Mouse (Mus musculus) layer of hippocampus, postnatal 14 days (tissue): ENCODE measurements around the gene Slc4a5. TPM values are rescaled to one million over a fixed set of nuclear protein-coding genes. Genes with fewer than 3 reads are reported as not detected.

ENCODE experiments used
- DNase-seq, 2 experiments: peaks; one replicate each; pipeline ENCODE4 v3.0.0; 2021 to 2022; ENCODE audit warnings: low spot score in 2 of 2, mixed read lengths in 1 of 2
- total RNA-seq, 2 experiments: library from RNA; stranded (reverse); gene quantifications; 2 replicates each; pipeline ENCODE4 v1.2.3; 2021

Gene Slc4a5
- total RNA-seq, 2 experiments from 2014 or later, result 0.41 to 11.9 TPM

DNA sequence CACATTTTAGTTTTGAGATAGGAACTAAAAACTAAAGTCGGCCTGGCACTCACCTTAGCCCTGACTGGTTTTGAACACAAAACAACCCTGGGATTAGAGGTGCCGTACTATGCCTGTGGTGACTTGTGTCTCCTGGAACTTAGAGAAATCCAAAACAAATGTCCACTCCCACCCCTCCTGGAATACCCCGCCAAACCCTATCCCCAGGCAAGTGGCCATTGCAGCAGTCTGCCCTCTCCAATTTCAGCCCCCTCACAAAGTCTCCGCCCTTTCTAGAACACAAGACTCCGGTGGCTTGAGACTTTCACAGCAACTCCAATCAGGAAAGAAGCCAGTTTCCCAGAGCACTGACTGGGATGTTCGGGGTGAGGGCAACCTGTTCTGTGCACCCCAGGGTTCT lies 129.2 kb downstream of the Slc4a5 start, which contains the start of gene Bola3:
TSS of gene Bola3 (plus strand) at position 275 of the 400 bp plus-strand sequence.
- DNase-seq, result no peak

DNA sequence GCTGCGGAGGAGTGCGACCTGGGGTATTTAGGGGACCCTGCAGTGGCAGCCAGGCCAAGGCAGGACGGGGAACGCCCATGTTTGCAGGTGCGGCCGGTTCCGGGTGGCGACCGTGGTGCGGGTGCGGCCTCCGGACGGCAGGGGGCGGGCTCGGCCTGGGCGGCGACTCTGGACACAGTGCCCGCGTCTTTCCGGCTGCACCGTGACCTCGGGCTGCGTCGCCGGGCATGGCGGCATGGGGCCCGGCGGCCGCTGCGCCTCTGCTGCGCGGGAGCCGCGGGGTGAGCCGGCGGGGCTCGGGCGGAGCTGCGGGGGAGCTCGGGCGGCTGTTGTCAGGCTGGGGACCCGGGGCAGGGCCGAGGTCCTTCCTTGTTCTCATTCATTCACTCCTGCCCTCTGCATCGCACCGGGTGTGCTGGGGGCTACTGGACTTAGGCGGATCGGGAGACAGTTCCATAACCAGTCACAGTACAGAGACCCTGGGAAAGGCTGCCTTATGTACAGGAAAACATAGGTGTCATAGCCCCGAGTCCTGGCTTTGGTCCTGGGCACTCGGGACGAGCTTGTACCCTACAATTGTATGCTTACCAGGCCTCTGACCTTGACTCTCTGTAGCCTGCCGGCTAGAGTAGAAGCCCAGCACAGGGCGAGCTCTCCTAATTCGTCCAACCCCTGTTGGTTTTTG lies 129.8 kb downstream of the Slc4a5 start:
- peak; percentile 79 to 83 for DNase-seq

DNA sequence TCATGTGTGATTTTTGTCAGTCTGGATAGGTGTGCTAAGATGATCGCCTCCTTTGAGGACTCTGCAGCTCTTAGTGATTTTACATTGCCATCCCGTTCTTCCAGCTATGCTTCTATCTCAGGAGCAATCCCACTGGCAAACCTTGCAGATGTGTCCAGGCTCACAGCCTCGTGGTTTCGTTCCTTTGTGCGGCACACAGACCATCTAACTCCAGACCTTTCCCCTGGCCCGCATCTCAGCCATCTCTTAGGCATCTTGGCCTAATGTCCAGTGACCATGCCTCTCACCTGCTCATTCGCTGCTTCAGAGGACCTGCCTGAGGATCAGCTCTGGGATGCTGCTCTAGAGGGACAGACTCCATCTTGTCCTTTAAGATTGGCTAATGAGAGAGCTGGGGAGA lies 130.5 kb downstream of the Slc4a5 start:
- DNase-seq, result no peak

DNA sequence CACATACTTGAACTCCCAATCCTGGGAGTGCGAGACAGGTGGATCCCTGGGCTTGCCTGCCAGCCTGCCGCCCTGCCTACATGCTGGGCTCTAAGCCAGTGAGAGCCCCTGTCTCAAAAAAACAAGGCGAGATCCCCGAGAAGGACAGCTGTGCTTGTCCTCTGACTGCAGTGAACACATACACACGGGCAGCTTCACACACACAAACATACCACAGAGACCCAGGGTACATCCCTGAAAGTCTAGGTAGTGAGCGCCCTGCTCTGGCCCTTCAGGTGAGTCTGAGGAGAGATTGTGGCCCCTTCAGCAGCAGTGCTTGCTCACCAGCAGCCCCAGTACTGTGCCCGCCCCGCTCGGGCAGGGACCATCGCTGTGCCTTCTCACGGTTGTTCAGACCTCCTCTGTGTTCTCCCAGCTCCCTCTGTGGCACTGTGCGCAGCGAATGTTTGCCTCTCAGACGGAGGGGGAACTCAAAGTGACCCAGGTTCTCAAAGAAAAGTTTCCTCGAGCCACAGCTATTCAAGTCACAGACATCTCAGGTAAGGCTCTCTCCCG lies 131.3 kb downstream of the Slc4a5 start:
- no peak for DNase-seq

DNA sequence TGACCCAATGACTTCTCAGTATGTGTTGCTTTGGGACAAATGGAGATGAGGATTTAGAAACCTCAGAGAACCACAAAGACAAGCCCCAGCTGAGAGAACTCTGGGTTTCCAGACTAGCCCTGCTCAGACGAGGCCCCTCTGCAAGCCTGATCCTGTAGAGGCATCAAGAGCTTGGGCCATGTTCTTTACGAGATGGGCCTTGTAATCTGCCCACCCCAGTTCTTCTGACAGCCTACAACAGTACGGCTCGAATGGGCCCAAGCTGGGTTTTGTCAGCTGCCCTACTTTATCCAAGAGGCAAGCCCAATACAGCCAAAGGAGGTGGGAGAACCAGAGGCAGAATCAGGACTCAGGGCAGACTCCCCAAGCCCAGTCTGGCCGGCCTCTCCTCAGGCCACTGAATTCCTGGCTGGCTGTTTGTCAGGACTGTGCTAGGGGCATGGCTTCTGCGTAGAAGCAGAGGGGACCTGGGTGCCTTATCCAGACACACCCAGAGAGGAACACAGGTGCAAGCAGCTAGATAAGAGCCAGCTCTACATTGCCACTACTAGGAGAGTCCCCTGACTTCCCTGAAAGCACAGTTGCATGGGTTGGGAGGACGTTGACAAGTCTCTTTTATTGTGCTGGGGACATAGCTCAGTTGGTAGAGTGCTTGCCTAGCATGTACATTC lies 132.0 kb downstream of the Slc4a5 start:
- DNase-seq, result no peak

DNA sequence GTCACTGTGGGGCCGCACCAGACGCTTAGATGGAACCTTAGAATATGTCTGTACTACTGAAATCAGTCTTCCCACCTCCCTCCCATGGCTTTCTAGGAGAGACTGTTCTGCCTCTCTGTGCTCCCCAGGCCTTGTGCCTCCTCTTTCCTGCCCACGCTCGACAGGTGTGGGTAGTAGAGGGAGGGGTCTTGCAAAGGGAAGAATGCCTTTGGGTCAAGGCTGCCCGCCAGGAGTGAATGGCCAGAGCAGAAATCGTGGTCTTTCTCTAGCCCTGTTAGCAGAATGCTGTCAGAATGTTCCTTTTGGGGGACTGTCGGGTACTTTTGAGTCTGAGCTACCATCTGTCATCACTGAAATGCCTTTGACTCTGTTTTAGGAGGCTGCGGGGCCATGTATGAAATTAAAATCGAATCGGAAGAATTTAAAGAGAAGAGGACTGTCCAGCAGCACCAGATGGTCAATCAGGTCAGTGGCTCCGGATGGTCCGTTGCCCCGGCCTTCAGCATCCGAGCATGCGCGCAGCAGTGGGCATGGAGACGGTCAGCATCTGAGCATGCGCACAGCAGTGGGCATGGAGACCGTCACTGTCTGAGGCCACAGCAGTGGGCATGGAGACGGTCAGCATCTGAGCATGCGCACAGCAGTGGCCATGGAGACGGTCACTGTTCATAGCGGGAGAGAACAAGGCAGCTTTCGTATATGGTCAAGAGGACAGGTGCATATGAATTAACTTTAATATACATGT lies 133.2 kb downstream of the Slc4a5 start:
- DNase-seq, result no peak

Other genes starting within 250 kb of the Slc4a5 start
- 1 to 10 TPM; 3.1 to 3.3 TPM for gene Dok1, start 186.4 kb upstream of the Slc4a5 start, total RNA-seq
- gene Loxl3, start 185.7 kb upstream of the Slc4a5 start, total RNA-seq, result 1 to 10 TPM; 2.3 to 3.8 TPM
- gene Aup1, start 165.3 kb upstream of the Slc4a5 start, total RNA-seq, result 100 to 1,000 TPM; 108 to 116 TPM
- 10 to 100 TPM; 55.7 to 60.1 TPM for gene Htra2, start 164.6 kb upstream of the Slc4a5 start, total RNA-seq
- under 1 TPM; 0.48 to 0.74 TPM for gene Dqx1, start 162.0 kb upstream of the Slc4a5 start, total RNA-seq
- gene Tlx2, start 149.5 kb upstream of the Slc4a5 start, total RNA-seq, result not detected
- 10 to 100 TPM; 23.3 to 27.0 TPM for gene Pcgf1, start 142.0 kb upstream of the Slc4a5 start, total RNA-seq
- not detected for gene Lbx2, start 133.5 kb upstream of the Slc4a5 start, total RNA-seq
- gene Ccdc142, start 118.2 kb upstream of the Slc4a5 start, total RNA-seq, result 10 to 100 TPM in 1 of 2 experiments, 1 to 10 TPM in 1; 6.8 to 11.7 TPM
- gene Gm42688, start 118.2 kb upstream of the Slc4a5 start, total RNA-seq, result 1 to 10 TPM; 5.2 to 6.4 TPM
- 10 to 100 TPM; 62.5 to 62.7 TPM for gene Mrpl53, start 110.8 kb upstream of the Slc4a5 start, total RNA-seq
- 10 to 100 TPM; 22.0 to 27.2 TPM for gene Mogs, start 104.3 kb upstream of the Slc4a5 start, total RNA-seq
- gene Wbp1, start 98.3 kb upstream of the Slc4a5 start, total RNA-seq, result 10 to 100 TPM; 66.7 to 72.6 TPM
- 10 to 100 TPM; 24.1 TPM for gene Ino80b, start 94.4 kb upstream of the Slc4a5 start, total RNA-seq
- 10 to 100 TPM; 61.2 to 65.1 TPM for gene Rtkn, start 84.4 kb upstream of the Slc4a5 start, total RNA-seq
- 10 to 100 TPM; 24.4 to 26.0 TPM for gene Wdr54, start 63.4 kb upstream of the Slc4a5 start, total RNA-seq
- 10 to 100 TPM; 20.4 to 21.1 TPM for gene 1700003E16Rik, start 63.4 kb upstream of the Slc4a5 start, total RNA-seq
- 100 to 1,000 TPM; 358 to 382 TPM for gene Dctn1, start 53.9 kb upstream of the Slc4a5 start, total RNA-seq
- 10 to 100 TPM in 1 of 2 experiments, 1 to 10 TPM in 1; 8.5 to 10.5 TPM for gene Mthfd2, start 106.1 kb downstream of the Slc4a5 start, total RNA-seq
- gene Mob1a, start 106.2 kb downstream of the Slc4a5 start, total RNA-seq, result 10 to 100 TPM; 22.1 to 23.1 TPM
- 10 to 100 TPM; 45.4 to 54.7 TPM for gene Bola3, start 129.3 kb downstream of the Slc4a5 start, total RNA-seq
- 100 to 1,000 TPM in 1 of 2 experiments, 10 to 100 TPM in 1; 97.1 to 102 TPM for gene Tet3, start 239.3 kb downstream of the Slc4a5 start, total RNA-seq